Mouse (Mus musculus): ENCODE measurements around the gene Gm4177. TPM values are rescaled to one million over a fixed set of nuclear protein-coding genes. Genes with fewer than 3 reads are reported as not detected.

The Gm4177 gene
- not detected in 2 replicates for polyA plus RNA-seq (2021; fragmentation: Nextera tagmentation)
- long read RNA-seq, experiment 1, result 0 reads
- long read RNA-seq, experiment 2, result 0 reads

GRCm38 (mm10) chr7:21796628-21797027 is at the start of gene Gm4177:
TSS of gene Gm4177 (minus strand) at chr7:21796728.

GRCm38 (mm10) chr7:21844167-21844566 is 47.6 kb upstream of the Gm4177 start, which contains the start of gene Gm5725:
TSS of gene Gm5725 (minus strand) at chr7:21844267.

GRCm38 (mm10) chr7:21832051-21832450 is 35.5 kb upstream of the Gm4177 start, which contains the start of gene Vmn1r135:
TSS of gene Vmn1r135 (plus strand) at chr7:21832351.

GRCm38 (mm10) chr7:21761375-21761774 is 35.2 kb downstream of the Gm4177 start, which contains the start of gene Gm4175:
TSS of gene Gm4175 (minus strand) at chr7:21761475.

Other genes starting within 250 kb of the Gm4177 start
- not detected in 2 replicates for gene Vmn1r132, start 182.6 kb downstream of the Gm4177 start, polyA plus RNA-seq (2021; fragmentation: Nextera tagmentation)
- gene Gm4175, start 35.3 kb downstream of the Gm4177 start, polyA plus RNA-seq (2021; fragmentation: Nextera tagmentation), result not detected in 2 replicates
- gene Vmn1r135, start 35.6 kb upstream of the Gm4177 start, polyA plus RNA-seq (2021; fragmentation: Nextera tagmentation), result not detected in 2 replicates
- gene Gm5725, start 47.5 kb upstream of the Gm4177 start, polyA plus RNA-seq (2021; fragmentation: Nextera tagmentation), result not detected in 2 replicates
- not detected in 2 replicates for gene Gm5891, start 124.6 kb upstream of the Gm4177 start, polyA plus RNA-seq (2021; fragmentation: Nextera tagmentation)
- not detected in 2 replicates for gene Vmn1r137, start 197.9 kb upstream of the Gm4177 start, polyA plus RNA-seq (2021; fragmentation: Nextera tagmentation)
- gene Vmn1r138, start 232.2 kb upstream of the Gm4177 start, polyA plus RNA-seq (2021; fragmentation: Nextera tagmentation), result not detected in 2 replicates

All from left cerebral cortex, adult 6 months (tissue).